Mouse (Mus musculus): ENCODE measurements around the gene Spata16.

Spata16 gene

GRCm38 (mm10) chr3:26980371-26980770 is 343.0 kb downstream of the Spata16 start:
- DNase-seq, result no peak

- DNase-seq, result no peak
Measured at GRCm38 (mm10) chr3:26981979-26982623, 344.7 kb downstream of the Spata16 start.

DNA sequence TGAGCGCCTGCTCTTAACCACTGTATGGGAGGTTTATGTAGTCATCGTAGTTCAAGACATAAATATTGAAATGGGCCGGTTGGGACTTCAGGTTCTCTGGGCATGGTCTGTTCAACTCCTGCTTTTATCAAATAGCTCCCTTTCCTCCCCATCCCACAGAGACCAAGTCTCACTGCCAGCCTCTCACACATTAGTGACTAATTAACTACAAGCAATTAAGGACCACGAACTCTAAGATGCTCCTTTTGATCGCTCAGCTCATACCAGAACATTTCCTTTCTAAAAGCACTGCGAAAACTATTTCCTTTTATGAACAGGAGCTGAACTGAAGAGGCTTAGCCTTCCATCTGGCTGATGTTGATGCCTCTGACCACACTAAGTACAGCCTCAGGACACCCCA is 346.3 kb downstream of the Spata16 start:
- no peak for DNase-seq

- DNase-seq, result no peak
Measured at GRCm38 (mm10) chr3:27006844-27007243, 369.4 kb downstream of the Spata16 start.

DNA sequence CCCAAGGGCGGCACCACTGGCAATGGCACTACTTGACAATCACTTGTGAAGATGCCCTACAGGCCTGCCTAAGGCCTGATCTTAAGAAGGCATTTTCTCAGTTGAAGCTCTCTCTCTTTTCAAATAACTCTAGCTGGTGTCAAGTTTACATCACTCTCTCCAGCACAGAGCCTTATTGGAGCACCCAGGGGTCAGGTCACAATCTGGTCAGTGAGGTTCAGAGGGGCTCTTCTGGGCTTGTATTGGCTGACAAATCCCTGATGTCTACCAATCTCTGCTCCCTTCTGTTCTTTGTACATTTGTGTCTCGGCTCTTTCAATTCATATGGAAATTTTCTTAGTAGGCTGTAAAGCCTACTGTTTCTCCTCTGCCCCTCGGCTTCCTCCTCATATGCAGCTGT is 390.5 kb downstream of the Spata16 start:
- DNase-seq, result no peak

DNA sequence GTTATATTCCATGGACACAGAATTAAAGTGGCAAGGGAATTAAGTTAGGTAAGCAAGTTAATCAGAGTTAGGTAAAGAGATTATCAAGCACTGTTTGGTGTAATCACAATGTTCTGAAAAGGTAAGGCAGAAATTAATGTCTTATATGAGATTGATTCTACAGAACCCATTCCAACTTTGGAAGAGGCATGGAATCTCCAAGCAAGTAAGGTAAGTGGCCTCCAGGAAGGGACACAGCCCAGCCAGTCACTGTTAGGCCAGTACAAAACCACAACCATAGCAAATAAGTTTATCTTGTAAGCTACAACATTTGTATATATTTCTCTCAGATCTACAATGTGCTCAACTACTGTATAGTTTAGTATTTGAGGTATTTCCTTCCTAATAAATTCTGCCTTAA is 391.1 kb downstream of the Spata16 start:
- DNase-seq, result no peak

- no peak for DNase-seq
Measured at GRCm38 (mm10) chr3:27030067-27030857, 392.8 kb downstream of the Spata16 start.

Measured in liver (tissue).